Mouse (Mus musculus) gastrocnemius, adult 8-10 months (tissue): ENCODE data around the gene Plcb4. TPM values are rescaled to one million over a fixed set of nuclear protein-coding genes. Genes with fewer than 3 reads are reported as not detected.
"Not testable (repeated sequence)": the region's sequence is repeated elsewhere in the genome, so short reads cannot be mapped to it uniquely, and the experiment has no call there.

Experiments
- DNase-seq, 2 experiments: peaks; one replicate each; pipeline ENCODE4 v3.0.0; 2022; ENCODE audit warnings: low spot score in 2 of 2
- total RNA-seq, 4 experiments: library from RNA; stranded (reverse); gene quantifications; 2 replicates each; pipeline ENCODE4 v1.2.4; 2022

Plcb4 gene
- total RNA-seq, 4 experiments from 2014 or later, result 12.7 to 18.0 (median 15.4) TPM

DNA sequence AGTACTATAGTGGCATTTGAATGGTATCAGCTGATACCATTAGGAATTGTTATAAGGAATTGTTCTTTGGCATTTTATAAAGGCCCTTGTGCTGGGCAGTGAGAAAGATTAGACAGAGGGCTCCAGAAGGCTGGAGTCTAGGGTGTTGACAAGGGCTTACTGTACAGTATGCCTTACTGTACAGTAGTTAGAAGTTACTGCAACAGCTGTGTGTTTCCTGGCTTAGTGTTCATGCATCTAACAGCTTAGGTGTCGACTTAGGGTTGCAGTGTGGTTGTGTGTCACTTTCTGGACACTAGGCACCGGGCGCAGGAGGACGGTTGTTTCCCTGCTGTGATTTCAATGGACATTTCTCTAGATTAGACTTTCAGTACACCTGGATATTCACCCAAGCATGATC lies 57.4 kb downstream of the Plcb4 start:
- no peak for DNase-seq

DNA sequence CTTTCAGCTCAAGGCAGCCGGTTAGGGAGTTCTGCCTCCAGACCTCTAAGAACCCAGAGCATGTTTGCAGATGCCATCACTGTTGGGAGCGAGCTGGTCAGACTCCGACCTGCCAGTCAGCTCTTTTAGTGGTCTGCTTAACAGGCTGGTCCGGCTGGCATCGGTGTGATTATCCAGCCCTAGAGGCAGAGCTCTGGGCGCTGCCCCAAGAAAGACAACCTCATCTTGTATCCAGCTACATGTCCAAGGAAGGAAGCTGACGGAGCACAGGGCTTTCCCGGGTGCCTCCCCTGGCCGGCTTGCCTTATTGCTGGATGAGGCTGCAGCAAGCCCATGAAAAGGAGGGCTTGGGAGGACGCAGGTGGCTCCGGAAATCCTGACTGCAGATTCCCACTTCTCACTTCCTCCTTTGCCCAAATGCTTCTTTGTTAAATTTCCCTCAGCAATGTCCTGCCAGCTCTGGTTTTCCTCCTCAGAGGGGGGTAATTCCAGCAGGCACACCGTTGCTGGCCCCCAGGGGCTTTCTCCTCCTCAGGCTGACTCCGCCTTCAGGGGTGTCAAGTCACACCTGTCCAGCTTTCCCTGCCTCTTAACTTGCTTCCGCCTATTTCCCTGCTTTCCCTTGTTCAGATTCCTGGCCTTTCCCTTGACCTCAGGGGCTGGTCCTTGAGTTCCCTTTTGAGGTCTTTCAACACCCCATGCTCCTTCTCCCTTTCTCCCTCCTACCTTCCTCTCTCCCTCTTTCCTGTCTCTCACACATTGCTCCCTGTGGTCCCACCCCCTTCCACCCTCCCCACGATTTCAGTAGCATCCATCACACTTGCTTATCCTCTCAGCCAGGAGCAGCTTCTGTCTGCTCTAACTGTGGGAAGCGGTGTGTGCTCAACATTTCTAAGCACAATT lies 58.7 kb downstream of the Plcb4 start:
- peak; percentile 42 to 64 for DNase-seq

DNA sequence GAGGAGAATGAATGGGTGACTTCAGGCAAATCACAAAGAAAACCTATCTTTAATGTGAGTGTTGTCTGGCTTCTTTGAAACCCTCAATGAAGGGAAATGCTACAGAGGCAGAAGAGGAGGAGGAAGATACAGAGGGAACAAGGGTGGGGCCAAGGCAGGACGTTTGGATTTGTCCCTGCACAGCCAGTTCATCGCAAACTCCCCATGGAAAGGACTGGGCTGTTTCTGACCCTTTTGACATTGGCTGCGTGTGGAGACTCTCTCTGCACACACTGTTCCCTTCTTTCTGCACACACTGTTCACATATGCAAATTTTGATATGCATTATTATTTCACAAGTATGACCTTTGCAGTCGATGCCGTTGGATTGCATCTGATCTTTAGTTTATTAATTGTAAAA lies 63.3 kb downstream of the Plcb4 start:
- DNase-seq, result no peak

DNA sequence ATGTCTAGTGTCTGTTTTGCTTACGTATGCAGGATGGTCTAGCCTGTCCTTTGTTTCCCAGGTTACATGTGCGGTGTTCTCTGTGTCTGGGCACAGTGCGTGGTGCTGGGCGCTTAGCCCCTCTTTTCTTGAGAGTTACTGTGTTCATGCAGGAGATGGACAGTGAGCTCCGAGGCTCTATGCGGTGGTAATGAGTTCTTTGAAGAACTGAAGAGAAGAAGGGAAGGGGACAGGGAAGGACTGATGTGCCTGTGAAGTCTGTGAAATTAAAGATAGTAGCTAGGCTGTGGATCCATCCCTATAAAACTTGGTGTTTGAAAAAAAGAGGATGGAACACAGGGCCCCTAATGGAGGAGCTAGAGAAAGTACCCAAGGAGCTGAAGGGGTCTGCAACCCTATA lies 64.6 kb downstream of the Plcb4 start:
- DNase-seq, result no peak

DNA sequence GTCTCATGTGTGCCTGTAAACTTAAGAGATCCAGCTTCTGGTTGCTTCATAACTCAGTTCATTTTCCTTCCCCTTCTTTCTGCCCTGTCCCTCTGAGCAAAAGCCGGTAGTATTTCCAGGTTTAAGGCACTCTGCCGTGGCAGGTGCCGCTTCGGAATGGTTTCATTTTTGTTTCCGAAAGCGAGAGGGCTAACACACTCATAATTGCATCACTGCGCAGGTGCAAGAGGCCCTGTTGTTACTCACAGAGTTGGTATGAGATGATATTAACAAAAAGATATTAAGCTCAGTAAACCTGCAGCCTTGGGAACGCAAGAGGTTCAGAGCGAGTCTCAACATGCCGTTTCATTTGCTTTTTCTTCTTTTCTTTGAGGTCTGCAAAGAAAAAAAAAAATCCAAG lies 65.7 kb downstream of the Plcb4 start:
- no peak for DNase-seq

DNA sequence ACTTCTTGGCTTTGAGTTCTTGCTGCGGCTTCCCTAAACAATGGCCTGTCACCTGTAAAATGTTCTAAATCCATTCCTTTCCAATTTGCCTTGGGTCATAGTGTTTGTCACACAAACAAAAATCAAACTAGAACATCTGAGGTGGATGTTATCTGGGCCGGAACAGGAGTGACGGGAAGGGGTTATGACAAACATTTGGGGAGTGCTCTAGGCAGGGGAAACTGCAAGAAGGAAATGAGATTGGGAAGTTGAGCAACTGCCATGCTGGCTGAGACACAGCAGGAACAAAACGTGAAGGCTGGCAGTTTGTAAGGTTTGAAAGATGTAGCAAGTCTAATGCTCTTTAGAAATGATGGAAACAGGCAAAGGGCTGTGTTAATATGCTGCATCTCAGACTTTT lies 66.6 kb downstream of the Plcb4 start:
- DNase-seq, result no peak

DNA sequence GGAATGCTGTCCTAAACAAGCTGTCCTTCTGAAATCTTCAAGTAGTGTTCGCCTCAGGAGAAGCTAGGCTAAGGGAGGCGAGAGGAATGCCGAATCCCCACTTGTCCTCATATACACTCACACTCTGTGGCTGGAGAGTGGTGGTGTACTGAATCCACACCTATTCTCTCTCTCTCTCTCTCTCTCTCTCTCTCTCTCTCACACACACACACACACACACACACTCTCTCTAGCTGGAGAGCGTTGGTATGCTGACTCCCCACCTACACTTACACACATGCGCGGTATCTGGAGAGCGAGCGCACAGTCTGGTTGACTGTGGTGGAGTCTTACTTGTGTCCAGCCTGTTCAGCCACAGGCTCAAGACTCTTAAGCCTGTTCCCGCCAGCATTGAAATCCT lies 68.3 kb downstream of the Plcb4 start:
- DNase-seq, result no peak

DNA sequence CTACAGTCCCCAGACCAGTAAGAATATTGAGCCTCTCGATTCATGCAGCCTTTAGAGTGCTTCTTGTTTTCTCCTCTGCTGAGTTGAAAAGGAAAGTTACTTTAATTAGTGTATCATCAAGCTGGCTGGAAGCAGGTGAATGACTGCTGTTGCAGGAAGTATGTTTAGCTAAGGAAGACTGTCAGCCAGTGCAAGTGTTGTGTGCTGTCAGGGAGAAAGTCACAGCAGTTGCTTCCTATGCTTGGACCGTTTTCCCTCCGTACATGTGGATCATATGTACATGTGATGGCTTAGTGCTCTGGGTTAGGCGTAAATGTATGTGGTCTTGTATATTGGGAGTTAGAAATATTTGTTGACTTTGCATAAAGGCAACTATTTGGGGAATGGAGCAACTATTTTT lies 69.1 kb downstream of the Plcb4 start:
- DNase-seq, result no peak

DNA sequence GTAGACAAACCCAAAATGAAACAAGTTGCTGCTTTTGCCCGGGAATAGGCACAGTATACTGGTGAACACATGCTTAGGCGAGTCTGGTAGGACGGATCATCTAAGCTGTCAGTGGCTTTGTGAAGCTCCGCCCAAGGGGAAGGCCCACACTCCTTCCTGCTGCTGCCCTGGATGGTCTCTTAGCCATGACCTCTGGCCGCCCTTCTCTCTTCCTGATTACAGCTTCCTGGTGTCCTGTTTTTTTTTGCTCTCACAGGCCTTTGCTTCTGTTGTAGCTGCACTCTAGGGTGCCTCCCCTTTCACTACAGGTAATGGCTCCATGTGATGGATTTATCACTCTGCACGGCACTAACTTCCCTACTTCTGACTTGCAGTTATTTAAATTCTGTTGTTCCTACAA lies 72.8 kb downstream of the Plcb4 start:
- DNase-seq, result no peak

DNA sequence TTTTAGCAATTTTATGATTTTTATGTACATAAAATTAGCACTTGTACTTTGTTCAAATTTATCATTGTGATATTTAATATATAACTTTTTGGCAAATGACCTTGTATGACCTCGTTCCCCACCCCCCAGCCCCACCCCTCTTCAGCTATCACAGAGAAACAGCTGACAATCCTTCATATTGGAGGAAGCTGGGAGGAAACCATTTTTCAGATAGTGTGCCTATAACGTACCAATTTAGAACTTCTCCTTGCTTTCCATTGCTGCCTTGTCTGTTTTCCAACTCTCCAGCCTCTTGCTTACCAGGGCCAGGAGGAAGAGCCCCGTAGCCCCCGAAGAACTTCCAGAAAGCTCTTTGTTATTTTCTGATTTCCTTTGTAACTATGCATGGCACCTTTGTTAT lies 73.8 kb downstream of the Plcb4 start:
- DNase-seq, result no peak

DNA sequence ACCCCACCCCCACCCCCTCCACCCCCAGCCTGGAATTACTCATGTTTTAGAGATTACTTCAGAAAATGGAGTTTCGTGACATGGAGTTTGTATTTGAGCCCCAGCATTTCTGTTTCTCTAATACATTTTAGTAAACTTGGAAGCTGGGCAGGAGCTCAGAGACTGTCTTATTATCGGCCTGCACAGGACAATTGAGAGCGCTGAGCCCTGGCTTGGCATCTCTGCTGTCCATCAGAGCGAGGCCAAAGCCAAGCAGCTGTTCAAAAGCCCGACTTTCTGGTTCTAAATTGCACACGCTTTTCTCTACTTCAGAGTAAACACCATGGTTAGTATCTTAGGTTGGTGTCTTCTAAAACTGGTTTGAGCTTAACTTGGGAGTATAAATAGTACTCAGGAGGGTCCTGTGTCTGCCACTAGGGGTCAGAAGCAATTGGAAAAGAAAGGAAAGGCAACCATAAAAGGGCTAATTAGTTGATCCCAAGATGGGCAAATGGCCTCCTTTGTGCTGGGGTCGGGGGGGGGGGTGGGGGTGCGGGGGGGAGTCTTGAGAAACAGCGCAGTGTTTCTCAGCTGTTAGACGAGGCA lies 75.2 kb downstream of the Plcb4 start:
- DNase-seq, result no peak

DNA sequence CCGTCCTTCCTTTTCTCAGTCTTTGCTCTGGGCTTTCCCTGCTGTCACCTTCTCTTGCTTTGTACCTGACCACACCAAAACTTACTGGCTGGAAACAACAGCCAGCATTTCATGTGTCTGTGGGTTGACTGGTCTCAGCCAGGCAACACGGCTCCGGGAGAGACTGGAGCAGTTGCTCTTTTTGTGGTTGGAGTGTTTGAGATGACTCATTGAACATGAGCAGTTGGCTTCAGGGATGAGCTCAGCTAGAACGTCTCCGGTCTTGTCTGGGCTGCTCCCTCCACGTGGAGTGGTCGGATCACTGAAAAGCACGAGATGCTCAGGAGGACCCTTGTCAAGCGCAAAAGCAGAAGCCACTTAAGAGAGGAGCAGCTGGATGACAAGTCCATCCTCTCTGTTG lies 78.7 kb downstream of the Plcb4 start:
- DNase-seq, result no peak

DNA sequence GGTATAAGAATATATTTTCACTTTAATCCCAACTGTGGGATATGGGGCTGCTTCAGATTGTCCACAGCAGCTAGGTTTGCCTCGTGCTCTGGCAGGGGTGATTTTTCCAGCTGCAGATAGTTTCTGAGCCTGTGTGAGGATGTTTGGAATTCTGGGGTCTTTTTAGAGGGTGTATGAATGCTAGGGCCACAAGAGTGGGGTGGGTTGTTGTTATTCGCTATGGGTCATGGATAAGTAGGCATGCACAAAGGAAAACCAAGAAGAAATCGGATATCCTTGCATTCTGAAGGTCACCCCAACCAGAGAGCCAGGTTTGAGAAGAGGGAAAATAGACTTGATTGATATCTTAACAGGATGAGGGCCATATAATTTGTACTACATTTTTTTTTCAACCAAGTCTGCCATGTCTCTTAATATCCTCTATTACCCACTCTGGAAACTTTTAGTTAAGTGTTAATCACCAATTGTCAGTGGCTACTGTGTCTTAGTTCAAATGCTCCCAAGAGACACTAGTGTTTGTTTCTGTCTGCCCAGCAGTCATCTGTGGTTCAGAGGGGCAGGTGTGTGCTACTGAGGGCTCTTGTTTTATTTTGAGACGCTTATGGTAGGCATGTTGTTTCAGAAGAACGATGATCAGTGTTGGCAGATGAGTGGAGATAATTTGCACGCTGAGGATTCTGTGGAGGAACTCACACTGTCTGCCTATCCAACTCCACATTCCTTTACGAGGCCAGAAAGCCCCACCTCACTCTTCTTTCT lies 79.4 kb downstream of the Plcb4 start:
- DNase-seq, result not testable (repeated sequence)

DNA sequence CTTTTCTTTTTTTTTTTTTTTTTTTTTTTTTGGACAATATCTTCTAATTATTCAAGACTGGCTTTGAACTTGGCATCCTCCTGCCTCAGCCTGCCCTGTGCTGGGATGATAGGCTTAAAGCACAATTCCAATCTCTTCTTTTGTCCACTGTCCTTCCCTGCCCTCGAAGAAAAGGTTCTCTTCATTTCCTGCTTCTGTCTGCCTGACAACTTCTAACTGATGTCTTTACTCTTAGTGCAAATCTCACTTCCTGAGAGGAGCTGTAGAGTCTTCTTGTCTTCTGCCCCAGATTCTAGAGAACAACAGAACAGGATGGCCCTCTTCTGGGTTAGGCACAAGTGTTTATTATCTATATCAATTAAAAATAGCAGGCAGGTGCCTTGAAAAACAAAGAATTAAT lies 80.1 kb downstream of the Plcb4 start:
- no peak for DNase-seq

DNA sequence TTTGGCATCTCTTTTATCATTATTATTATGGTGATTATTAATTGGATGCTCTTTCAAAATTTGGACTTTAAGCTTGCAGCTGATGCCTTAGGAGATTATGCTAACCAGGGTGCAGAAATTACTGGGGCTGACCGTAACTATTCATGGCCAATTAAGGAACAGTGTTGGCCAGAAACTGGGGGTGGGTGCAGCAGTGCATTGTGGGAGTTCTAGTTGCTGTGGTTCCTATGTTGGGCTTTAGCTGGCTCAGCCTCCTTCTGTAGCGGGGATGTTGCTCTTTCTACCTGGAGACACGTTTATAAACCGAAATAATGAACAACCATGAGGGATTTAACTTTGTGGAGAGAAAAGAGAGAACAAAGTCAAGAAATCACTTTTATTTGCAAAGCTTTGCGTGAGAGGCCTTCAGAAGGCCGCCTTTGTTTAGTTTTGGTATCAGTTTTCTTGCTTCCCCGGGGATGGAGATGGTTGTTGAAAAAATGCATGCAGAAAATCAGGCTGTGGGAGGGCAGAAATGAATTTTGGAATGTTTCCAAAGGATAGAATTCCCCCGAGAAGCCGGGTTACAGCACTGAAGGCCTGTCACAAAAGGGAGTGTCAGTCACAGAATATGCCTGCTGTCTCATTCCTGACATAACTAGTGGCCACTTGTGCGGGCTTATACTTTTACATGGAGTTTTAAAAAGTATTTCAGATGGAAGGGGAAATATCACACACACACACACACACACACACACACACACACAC lies 84.3 kb downstream of the Plcb4 start:
- no peak for DNase-seq

DNA sequence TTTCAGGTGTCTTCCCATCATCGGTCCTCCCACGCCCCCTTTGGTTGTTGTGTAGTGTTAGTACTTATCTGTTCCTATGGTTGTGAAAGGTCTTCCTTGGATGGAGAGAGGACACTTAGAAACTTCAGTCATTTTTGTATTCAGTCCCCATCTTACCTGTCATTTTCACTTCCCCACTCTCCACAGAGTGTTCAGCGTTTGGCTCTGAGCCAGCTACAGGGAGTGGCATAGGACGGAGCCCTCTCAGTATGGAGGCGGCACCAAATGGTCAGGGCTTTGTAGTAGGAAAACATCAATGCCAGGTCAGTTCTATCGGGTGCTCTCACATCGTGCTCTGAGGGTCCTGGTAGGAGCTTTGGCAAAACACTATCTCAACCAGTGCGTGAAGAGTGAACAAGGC lies 85.9 kb downstream of the Plcb4 start:
- DNase-seq, result no peak

DNA sequence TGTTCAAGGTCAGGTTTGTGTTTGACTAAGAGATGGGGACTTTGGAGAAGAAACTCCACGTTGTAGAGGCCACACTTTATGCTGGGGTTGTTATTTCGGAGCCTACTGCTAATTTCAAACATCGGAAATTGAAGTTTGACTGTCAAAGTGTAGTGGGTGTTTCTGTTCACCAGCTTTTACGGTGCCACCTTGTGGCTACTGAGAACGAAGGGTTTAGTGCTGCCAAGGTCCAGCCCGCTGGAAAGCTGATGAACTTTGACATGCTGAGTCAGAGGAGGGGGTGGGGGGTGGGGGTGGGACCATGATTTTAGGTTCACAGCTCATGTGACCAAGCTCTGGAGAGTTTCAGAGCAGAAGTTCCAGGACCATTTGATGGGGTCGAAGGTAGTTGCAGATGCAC lies 86.3 kb downstream of the Plcb4 start:
- no peak for DNase-seq

DNA sequence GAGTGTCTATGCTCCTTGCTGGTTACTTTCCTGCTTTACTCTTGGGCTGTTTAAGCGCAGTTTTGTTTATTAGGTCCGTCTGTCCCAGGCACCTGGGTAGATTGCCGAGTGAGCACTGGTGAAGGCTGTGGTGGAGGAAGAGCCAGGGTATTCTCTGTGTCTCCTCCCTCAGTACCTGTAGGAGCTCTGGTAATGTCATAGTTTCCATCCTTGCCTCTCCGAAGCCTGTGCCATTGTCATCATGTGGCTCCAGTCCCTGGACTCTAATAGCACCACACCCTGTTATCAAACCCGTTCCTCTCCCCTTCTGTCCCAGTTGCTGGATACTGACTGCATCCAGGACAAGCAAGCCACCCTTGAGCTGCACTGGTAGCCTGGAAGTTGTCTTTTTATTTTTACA lies 89.6 kb downstream of the Plcb4 start:
- DNase-seq, result no peak

DNA sequence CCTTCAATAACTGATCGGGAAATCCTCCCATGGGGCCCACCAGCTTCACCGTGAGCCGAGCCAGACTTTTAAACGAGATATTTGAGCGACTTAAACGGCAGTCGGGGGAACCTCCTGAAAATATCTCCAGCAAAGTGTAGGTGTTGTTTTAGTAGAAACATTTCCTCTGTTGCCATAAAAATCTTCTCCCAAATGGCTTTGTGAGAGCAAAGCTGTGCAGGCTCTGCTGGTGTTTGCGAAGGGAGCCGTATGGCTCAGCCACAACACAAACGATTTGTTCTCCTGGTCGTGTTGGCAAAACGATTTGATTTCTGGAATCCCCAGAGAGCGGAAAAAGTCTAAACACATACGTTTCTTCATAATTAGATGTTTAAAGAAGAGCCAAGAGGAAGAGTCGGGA lies 90.8 kb downstream of the Plcb4 start:
- no peak for DNase-seq

DNA sequence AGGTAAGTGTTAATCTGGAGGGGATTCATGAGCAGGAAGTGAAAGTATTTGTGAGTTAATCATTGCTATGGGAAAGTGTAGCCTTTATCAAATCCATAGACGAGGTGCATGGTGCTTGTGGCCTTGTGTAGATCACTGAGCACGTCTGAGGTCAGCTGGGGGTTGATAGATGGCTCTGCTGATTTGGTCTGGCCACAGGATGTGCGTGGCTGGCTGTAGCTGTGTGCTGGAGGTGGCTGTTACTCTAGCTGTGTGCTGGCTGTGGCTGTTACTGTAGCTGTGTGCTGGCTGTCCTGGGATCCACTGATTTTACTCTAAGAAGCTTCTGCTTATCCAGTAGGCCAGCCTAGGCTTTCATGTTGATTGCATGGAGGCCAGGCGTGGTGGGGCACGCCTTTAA lies 91.9 kb downstream of the Plcb4 start:
- DNase-seq, result no peak

DNA sequence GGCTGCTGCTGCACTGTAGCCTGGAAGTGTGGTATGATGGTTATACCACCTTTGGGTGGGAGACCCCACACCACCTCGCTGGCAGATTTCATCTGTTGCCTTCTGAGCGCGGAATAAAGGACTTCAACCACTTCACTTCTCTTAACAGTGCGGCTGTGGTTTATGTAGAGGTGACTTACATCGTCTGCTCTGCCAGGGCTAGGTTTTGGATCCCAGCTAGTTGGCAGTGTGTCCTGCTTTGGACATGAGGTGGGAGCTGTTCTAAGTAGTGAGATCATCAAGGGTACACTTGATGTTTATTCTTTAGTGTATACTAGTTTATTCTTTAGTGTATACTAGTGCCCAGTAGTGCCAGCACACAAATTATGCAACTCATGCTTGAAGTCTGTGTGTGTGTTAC lies 97.0 kb downstream of the Plcb4 start:
- DNase-seq, result no peak

DNA sequence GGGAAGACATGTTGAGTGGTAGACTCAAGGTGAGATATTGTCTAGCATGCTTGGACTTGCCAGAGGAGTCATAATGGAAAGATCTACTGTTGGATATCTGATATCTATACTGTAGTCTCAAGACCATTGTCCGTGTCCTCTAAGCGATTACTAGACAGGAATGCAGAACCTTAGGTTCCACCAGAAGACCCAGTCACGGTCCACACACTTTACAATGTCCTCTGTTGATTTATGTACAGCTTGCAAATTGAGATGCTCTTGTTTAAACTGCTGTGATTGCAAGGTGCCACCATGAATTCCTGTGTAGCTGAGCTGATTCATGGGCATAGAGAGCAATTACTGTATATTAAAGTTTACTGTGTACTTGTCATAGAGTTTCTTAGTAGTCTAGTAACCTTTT lies 98.7 kb downstream of the Plcb4 start:
- no peak for DNase-seq
